Mouse (Mus musculus) kidney, embryonic 16.5 days (tissue): Measurements from ENCODE around the gene Rho. TPM values are rescaled to one million over a fixed set of nuclear protein-coding genes. Genes with fewer than 3 reads are reported as not detected.

Experiments
- ATAC-seq: fragments of 200-750 bp; cut with Nextera tagmentation; 2 replicates; pipeline ENCODE4 v1.8.0; 2017; ENCODE audit warnings: moderate TSS enrichment; ENCODE audit not compliant: low FRiP score, low TSS enrichment
- H3K27ac ChIP-seq: fragments of 300-500 bp; sonication (generic); 2 replicates; pipeline ENCODE4 v1.5.1; 2014; ENCODE audit warnings: low read length
- H3K27me3 ChIP-seq: fragments of 300-500 bp; sonication (generic); 2 replicates; pipeline ENCODE4 v1.6.1; 2014; ENCODE audit warnings: low read length, control low read depth, mixed read lengths; ENCODE audit not compliant: insufficient read depth
- H3K36me3 ChIP-seq: fragments of 300-500 bp; sonication (generic); 2 replicates; pipeline ENCODE4 v1.6.1; 2014; ENCODE audit warnings: low read length, control low read depth, mixed read lengths; ENCODE audit not compliant: insufficient read depth
- H3K4me1 ChIP-seq: fragments of 300-500 bp; sonication (generic); 2 replicates; pipeline ENCODE4 v1.6.1; 2014; ENCODE audit warnings: low read length, control low read depth, mixed read lengths; ENCODE audit not compliant: insufficient read depth
- H3K4me2 ChIP-seq: fragments of 300-500 bp; sonication (generic); replicated peaks from 2 replicates; pipeline ENCODE4 v1.6.1; 2014; ENCODE audit warnings: low read depth, low read length
- H3K4me3 ChIP-seq: fragments of 300-500 bp; sonication (generic); 2 replicates; pipeline ENCODE4 v1.5.1; 2014; ENCODE audit warnings: mild to moderate bottlenecking, low read length
- H3K9ac ChIP-seq: fragments of 300-500 bp; sonication (generic); replicated peaks from 2 replicates; pipeline ENCODE4 v1.6.1; 2014; ENCODE audit warnings: low read length
- H3K9me3 ChIP-seq: fragments of 300-500 bp; sonication (generic); 2 replicates; pipeline ENCODE4 v1.6.1; 2016; ENCODE audit warnings: low read length, control low read depth
- WGBS: fragments of 180-500 bp; shearing (Covaris S2); extraction: QIAGEN DNeasy Blood & Tissue Kit; methylation state at CpG from one replicate; pipeline ENCODE4 v1.1.7; 2014; 5-methylcytosine and 5-hydroxymethylcytosine counted together
- polyA plus RNA-seq: library from polyadenylated mRNA; unstranded; fragments of >200 nt; fragmentation: Nextera tagmentation; extraction: Ambion mirVana; gene quantifications from 2 replicates; pipeline ENCODE4 v1.2.1, GENCODE M21; 2015

Rho gene
- polyA plus RNA-seq, 1 experiment from 2014 or later: 0.16 TPM

GRCm38 (mm10) chr6:115969952-115970351, 38.4 kb downstream of the Rho start:
- Histone ChIP-seq H3K27ac (no peak overlapping the region), H3K36me3 (peaks cover 44% of the 10 kb centered on the region), H3K9me3 (no peaks in the 10 kb centered on the region), H3K9ac (no peak overlapping the region), H3K4me1 (peaks cover 31% of the 10 kb centered on the region), H3K4me2 (no peak overlapping the region), H3K4me3 (no peak overlapping the region), H3K27me3 (no peaks in the 10 kb centered on the region)
- WGBS: 72% methylated on average over 4 of the region's 6 CpGs
- ATAC-seq: no peak

- no peak for ATAC-seq
- H3K9ac ChIP-seq: no peak overlapping the region
- 31% methylated on average over 13 of the region's 13 CpGs for WGBS
- H3K4me1 ChIP-seq: peaks cover 31% of the 10 kb centered on the region
- H3K27me3 ChIP-seq: no peaks in the 10 kb centered on the region
- no peaks in the 10 kb centered on the region for H3K9me3 ChIP-seq
- peak overlapping the region; percentile 15; the same call in 1 of the 2 replicates for H3K27ac ChIP-seq
- H3K36me3 ChIP-seq: peaks cover 42% of the 10 kb centered on the region
- no peak overlapping the region for H3K4me3 ChIP-seq
- H3K4me2 ChIP-seq: no peak overlapping the region
These were observed 39.9 kb downstream of the Rho start for GRCm38 (mm10) chr6:115971273-115972060.

DNA sequence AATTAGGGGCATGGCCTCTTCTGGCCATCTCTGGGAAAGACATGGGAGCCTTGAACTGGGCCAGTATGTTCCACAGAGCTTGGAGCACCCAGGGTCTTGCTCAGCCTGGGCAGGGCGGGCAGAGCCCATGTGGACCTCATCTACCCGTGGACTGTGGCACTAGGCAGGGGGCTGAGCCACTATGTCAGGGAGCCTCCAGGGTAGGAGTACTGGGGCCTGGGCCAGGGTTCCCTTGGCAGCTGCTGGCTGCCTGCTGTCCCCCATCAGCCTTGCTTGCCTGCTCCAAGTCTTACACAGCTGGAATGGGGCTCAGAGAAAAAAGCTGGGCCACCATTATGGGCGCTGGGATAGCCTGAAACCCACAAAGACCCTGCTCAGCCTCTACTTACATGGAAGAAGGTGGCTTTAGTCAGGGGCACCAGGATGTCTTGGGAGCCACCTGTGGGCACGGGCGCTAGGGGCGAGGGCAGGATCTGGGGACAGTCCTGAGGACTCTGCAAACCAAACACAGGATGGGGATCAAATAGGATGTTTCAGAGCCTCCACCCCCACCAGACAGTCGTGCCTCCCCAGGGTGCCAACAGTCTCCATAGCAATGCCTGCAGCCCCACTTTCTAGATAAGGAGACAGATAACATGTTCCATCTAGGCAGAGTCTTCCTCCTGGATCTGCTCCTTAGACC, 40.7 kb downstream of the Rho start:
- peaks cover 37% of the 10 kb centered on the region for H3K36me3 ChIP-seq
- H3K27me3 ChIP-seq: no peaks in the 10 kb centered on the region
- peaks cover 31% of the 10 kb centered on the region for H3K4me1 ChIP-seq
- no peak overlapping the region for H3K4me2 ChIP-seq
- no peak overlapping the region for H3K4me3 ChIP-seq
- peak; percentile 40; the same call in 1 of the 2 replicates for ATAC-seq
- no peak overlapping the region for H3K9ac ChIP-seq
- 78% methylated on average over 7 of the region's 7 CpGs for WGBS
- H3K9me3 ChIP-seq: no peaks in the 10 kb centered on the region
- H3K27ac ChIP-seq: no peak overlapping the region; the same call in 1 of the 2 replicates

GRCm38 (mm10) chr6:115973139-115973875, 41.8 kb downstream of the Rho start:
- H3K27ac ChIP-seq: no peak overlapping the region
- ATAC-seq: no peak
- peaks cover 34% of the 10 kb centered on the region for H3K36me3 ChIP-seq
- no peaks in the 10 kb centered on the region for H3K27me3 ChIP-seq
- no peaks in the 10 kb centered on the region for H3K9me3 ChIP-seq
- peaks cover 37% of the 10 kb centered on the region for H3K4me1 ChIP-seq
- no peak overlapping the region for H3K4me2 ChIP-seq
- H3K9ac ChIP-seq: no peak overlapping the region
- 60% methylated on average over 15 of the region's 15 CpGs for WGBS
- H3K4me3 ChIP-seq: no peak overlapping the region

- WGBS: 81% methylated on average over 16 of the region's 16 CpGs
- Histone ChIP-seq H3K27me3 (no peaks in the 10 kb centered on the region), H3K36me3 (peaks cover 38% of the 10 kb centered on the region), H3K4me3 (no peak overlapping the region), H3K9me3 (no peaks in the 10 kb centered on the region), H3K4me2 (no peak overlapping the region), H3K9ac (no peak overlapping the region), H3K4me1 (peaks cover 37% of the 10 kb centered on the region), H3K27ac (no peak overlapping the region)
- ATAC-seq: no peak
These were observed 42.5 kb downstream of the Rho start for GRCm38 (mm10) chr6:115973881-115974662.

DNA sequence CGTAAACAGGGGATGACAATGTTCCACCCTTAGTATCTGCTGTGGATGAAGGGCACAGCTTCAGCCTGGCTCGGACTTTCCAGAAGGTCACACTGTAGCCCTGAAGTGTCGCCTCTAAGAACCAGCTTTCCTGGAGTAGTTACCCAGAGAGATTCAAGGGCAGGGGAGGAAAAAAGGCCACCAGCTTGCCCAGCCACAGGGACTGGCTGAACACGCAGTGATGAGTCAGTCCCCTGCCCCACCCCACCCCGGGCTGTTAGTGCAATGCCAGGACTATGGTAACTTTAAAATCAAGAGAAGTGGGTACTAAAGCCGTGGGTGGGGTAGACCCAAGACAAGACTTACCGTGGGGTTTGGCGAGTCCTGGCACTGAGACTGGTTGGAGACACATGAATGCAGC, 44.1 kb downstream of the Rho start:
- Histone ChIP-seq H3K27me3 (no peaks in the 10 kb centered on the region), H3K4me3 (no peak overlapping the region), H3K4me1 (peaks cover 44% of the 10 kb centered on the region), H3K4me2 (no peak overlapping the region), H3K9ac (no peak overlapping the region), H3K36me3 (peaks cover 39% of the 10 kb centered on the region), H3K27ac (no peak overlapping the region), H3K9me3 (no peaks in the 10 kb centered on the region)
- ATAC-seq: no peak
- 87% methylated on average over 8 of the region's 8 CpGs for WGBS

- 60% methylated on average over 15 of the region's 15 CpGs for WGBS
- Histone ChIP-seq H3K4me2 (no peak overlapping the region), H3K36me3 (peaks cover 35% of the 10 kb centered on the region), H3K4me3 (no peak overlapping the region), H3K9ac (no peak overlapping the region), H3K27me3 (no peaks in the 10 kb centered on the region), H3K27ac (no peak overlapping the region), H3K4me1 (peaks cover 36% of the 10 kb centered on the region), H3K9me3 (no peaks in the 10 kb centered on the region)
- peak; percentile 18; the same call in 1 of the 2 replicates for ATAC-seq
These were observed 46.3 kb downstream of the Rho start for GRCm38 (mm10) chr6:115977810-115978209.

GRCm38 (mm10) chr6:115978596-115978995, 47.0 kb downstream of the Rho start:
- Histone ChIP-seq H3K9me3 (no peaks in the 10 kb centered on the region), H3K27ac (no peak overlapping the region), H3K4me1 (peaks cover 36% of the 10 kb centered on the region), H3K36me3 (peaks cover 35% of the 10 kb centered on the region), H3K9ac (no peak overlapping the region), H3K4me2 (no peak overlapping the region), H3K27me3 (no peaks in the 10 kb centered on the region), H3K4me3 (no peak overlapping the region)
- ATAC-seq: no peak
- 73% methylated on average over 8 of the region's 8 CpGs for WGBS

- Histone ChIP-seq H3K9me3 (no peaks in the 10 kb centered on the region), H3K4me2 (peak overlapping the region; percentile 40), H3K27ac (peak overlapping the region; percentile 93), H3K4me1 (peaks cover 69% of the 10 kb centered on the region), H3K36me3 (peaks cover 13% of the 10 kb centered on the region), H3K27me3 (no peaks in the 10 kb centered on the region), H3K9ac (peak overlapping the region; percentile 37), H3K4me3 (0 out of 2 replicates have a peak overlapping the region, but pooled peaks have one; percentile 8)
- peak; percentile 24; the same call in 1 of the 2 replicates for ATAC-seq
- WGBS: 26% methylated on average over 7 of the region's 7 CpGs
These were observed 51.3 kb downstream of the Rho start for GRCm38 (mm10) chr6:115982889-115983288.
